Mouse (Mus musculus): ENCODE data around the gene Krtcap2. TPM values are rescaled to one million over a fixed set of nuclear protein-coding genes. Genes with fewer than 3 reads are reported as not detected.
"Not testable (repeated sequence)": the region's sequence is repeated elsewhere in the genome, so short reads cannot be mapped to it uniquely, and the experiment has no call there.

Gene Krtcap2
- polyA plus RNA-seq, 1 experiment from 2014 or later, result 321 TPM

DNA sequence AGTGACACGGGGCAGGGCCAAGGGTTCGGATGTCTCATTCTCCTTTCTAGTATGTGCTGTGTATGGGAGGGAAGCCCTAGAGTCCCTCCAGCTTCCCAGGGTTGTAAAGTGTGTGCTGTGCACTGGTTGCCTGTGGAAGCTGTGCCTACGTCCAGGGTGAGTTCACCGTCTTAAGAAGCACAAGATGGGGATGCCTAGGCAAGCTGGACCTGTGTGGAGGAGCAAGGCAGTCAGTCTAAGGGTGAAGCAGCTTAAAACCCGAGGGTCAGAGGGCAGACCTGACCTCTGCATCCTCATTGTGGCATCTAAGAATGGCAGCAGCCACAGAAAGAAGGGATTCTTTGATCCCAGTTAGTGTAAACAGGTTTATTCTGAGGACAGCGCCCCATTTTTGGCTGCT lies 37.0 kb upstream of the Krtcap2 start:
- H3K9ac ChIP-seq (ENCODE audit: low read depth, low read length), result no peak overlapping the region
- H3K36me3 ChIP-seq (ENCODE audit: control insufficient read depth, insufficient read depth, low read length), result peaks cover 49% of the 10 kb centered on the region
- H3K27ac ChIP-seq (ENCODE audit: low read depth, low read length), result no peak overlapping the region
- 86% methylated on average over 6 of the region's 6 CpGs for WGBS
- H3K4me2 ChIP-seq (replicated peaks; ENCODE audit: low read depth, low read length), result no peak overlapping the region
- H3K9me3 ChIP-seq (ENCODE audit: control insufficient read depth, low read length), result no peaks in the 10 kb centered on the region
- peaks cover 7% of the 10 kb centered on the region; the same call in 1 of the 2 replicates for H3K4me1 ChIP-seq (ENCODE audit: control insufficient read depth, insufficient read depth, low read length)
- H3K27me3 ChIP-seq (ENCODE audit: control insufficient read depth, insufficient read depth, low read length), result no peaks in the 10 kb centered on the region
- ATAC-seq (ENCODE audit: low FRiP score, low TSS enrichment), result no peak
- no peak overlapping the region for H3K4me3 ChIP-seq (ENCODE audit: low read length)

GRCm38 (mm10) chr3:89209731-89210130 lies 36.0 kb upstream of the Krtcap2 start:
- H3K9me3 ChIP-seq (ENCODE audit: control insufficient read depth, low read length), result no peaks in the 10 kb centered on the region
- H3K36me3 ChIP-seq (ENCODE audit: control insufficient read depth, insufficient read depth, low read length), result peaks cover 49% of the 10 kb centered on the region
- no peak overlapping the region for H3K4me2 ChIP-seq (replicated peaks; ENCODE audit: low read depth, low read length)
- H3K4me1 ChIP-seq (ENCODE audit: control insufficient read depth, insufficient read depth, low read length), result peaks cover 9% of the 10 kb centered on the region; the same call in 1 of the 2 replicates
- 85% methylated on average over 7 of the region's 7 CpGs for WGBS
- no peaks in the 10 kb centered on the region for H3K27me3 ChIP-seq (ENCODE audit: control insufficient read depth, insufficient read depth, low read length)
- no peak overlapping the region for H3K27ac ChIP-seq (ENCODE audit: low read depth, low read length)
- no peak overlapping the region for H3K4me3 ChIP-seq (ENCODE audit: low read length)
- no peak for ATAC-seq (ENCODE audit: low FRiP score, low TSS enrichment)
- no peak overlapping the region for H3K9ac ChIP-seq (ENCODE audit: low read depth, low read length)

DNA sequence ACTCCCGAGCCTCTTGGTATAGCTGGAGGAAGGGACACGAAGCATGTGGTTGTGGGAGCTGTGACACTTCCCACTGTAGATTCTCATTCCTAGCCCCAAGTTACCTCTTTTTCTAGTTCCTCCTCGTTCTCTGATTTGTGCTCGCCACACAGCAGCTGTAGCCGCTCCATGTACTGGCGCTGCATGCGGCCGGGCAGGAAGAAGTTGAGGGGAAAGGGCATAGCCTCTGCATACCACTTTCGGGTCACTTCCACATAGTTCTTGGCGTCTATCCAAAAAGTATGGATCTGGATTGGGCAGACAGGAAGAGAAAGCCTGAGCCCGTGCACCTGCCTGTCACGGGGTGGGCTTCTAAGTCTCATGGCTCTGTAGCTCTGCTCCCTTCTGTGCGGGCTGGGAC lies 35.6 kb upstream of the Krtcap2 start:
- Histone ChIP-seq H3K36me3 (ENCODE audit: control insufficient read depth, insufficient read depth, low read length) (peaks cover 49% of the 10 kb centered on the region), H3K27ac (ENCODE audit: low read depth, low read length) (no peak overlapping the region)
- no peak for ATAC-seq (ENCODE audit: low FRiP score, low TSS enrichment)

DNA sequence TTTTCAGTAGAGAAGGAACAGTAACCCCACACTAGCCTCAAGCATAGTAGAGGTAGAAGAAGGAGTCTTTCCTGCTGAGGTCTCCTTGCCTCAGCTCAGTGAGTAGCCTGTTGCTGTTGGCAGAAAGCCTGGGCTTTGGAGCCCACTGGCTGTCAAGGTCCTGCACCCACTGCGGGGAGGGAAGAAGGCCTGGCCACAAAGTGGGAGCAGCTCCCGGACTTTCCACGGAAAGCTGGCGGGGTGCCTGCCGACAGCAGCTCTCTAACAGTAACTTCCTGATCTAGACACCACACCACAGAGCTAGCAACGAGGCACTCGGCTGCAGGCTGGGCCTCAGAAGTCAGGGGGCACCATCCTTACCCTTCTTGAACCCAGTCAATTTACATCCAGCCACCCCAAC lies 35.0 kb upstream of the Krtcap2 start:
- Histone ChIP-seq H3K4me3 (ENCODE audit: low read length) (no peak overlapping the region), H3K4me2 (replicated peaks; ENCODE audit: low read depth, low read length) (no peak overlapping the region), H3K36me3 (ENCODE audit: control insufficient read depth, insufficient read depth, low read length) (peaks cover 49% of the 10 kb centered on the region), H3K27me3 (ENCODE audit: control insufficient read depth, insufficient read depth, low read length) (no peaks in the 10 kb centered on the region), H3K27ac (ENCODE audit: low read depth, low read length) (no peak overlapping the region), H3K9me3 (ENCODE audit: control insufficient read depth, low read length) (no peaks in the 10 kb centered on the region), H3K9ac (ENCODE audit: low read depth, low read length) (no peak overlapping the region), H3K4me1 (ENCODE audit: control insufficient read depth, insufficient read depth, low read length) (peaks cover 19% of the 10 kb centered on the region)
- 69% methylated on average over 7 of the region's 7 CpGs for WGBS
- ATAC-seq (ENCODE audit: low FRiP score, low TSS enrichment), result no peak

More for the DNA sequence above, 35.6 kb upstream of the Krtcap2 start:
- no peak overlapping the region for H3K9ac ChIP-seq (ENCODE audit: low read depth, low read length)
- no peaks in the 10 kb centered on the region for H3K27me3 ChIP-seq (ENCODE audit: control insufficient read depth, insufficient read depth, low read length)
- no peaks in the 10 kb centered on the region for H3K9me3 ChIP-seq (ENCODE audit: control insufficient read depth, low read length)
- peaks cover 13% of the 10 kb centered on the region; the same call in 1 of the 2 replicates for H3K4me1 ChIP-seq (ENCODE audit: control insufficient read depth, insufficient read depth, low read length)
- H3K4me2 ChIP-seq (replicated peaks; ENCODE audit: low read depth, low read length), result no peak overlapping the region
- 76% methylated on average over 13 of the region's 13 CpGs for WGBS
- no peak overlapping the region for H3K4me3 ChIP-seq (ENCODE audit: low read length)

GRCm38 (mm10) chr3:89213803-89214530 lies 31.8 kb upstream of the Krtcap2 start:
- no peaks in the 10 kb centered on the region for H3K9me3 ChIP-seq (ENCODE audit: control insufficient read depth, low read length)
- peaks cover 20% of the 10 kb centered on the region for H3K36me3 ChIP-seq (ENCODE audit: control insufficient read depth, insufficient read depth, low read length)
- ATAC-seq (ENCODE audit: low FRiP score, low TSS enrichment), result peak; percentile 91
- H3K4me1 ChIP-seq (ENCODE audit: control insufficient read depth, insufficient read depth, low read length), result peaks cover 24% of the 10 kb centered on the region
- peak overlapping the region; percentile 76 for H3K9ac ChIP-seq (ENCODE audit: low read depth, low read length)
- H3K4me2 ChIP-seq (replicated peaks; ENCODE audit: low read depth, low read length), result peak overlapping the region; percentile 86
- no peaks in the 10 kb centered on the region for H3K27me3 ChIP-seq (ENCODE audit: control insufficient read depth, insufficient read depth, low read length)
- H3K4me3 ChIP-seq (ENCODE audit: low read length), result peak overlapping the region; percentile 95
- H3K27ac ChIP-seq (ENCODE audit: low read depth, low read length), result peak overlapping the region; percentile 91
- under 1% methylated on average over 67 of the region's 69 CpGs for WGBS

- peaks cover 24% of the 10 kb centered on the region for H3K4me1 ChIP-seq (ENCODE audit: control insufficient read depth, insufficient read depth, low read length)
Observed at GRCm38 (mm10) chr3:89214681-89215411, 30.9 kb upstream of the Krtcap2 start, which contains the start of gene Thbs3. Gene Thbs3 (plus strand): TSS chr3:89215180.

DNA sequence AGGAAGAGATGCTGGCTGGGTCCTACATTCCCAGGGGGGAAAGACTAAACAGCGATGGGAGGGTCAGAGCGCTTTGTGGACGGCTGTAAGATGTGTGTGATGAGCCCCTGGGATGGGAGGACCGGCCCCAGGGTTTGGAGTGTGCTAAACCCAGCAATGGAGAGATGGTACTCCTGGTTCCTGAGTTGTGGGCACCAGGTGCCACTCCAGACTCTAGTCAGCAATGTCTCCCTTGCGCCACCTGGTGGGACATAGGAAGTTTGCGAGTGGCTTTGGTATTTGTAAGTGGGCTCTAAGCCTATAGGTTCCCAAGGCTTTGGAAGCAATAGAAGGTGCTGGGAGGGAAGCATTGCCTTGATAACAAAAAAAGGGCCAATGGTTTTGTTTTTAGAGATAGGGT lies 29.9 kb upstream of the Krtcap2 start:
- 0% methylated on average over 6 of the region's 6 CpGs for WGBS
- peak overlapping the region; percentile 24; the same call in 1 of the 2 replicates for H3K27ac ChIP-seq (ENCODE audit: low read depth, low read length)

More at GRCm38 (mm10) chr3:89214681-89215411, 30.9 kb upstream of the Krtcap2 start, which contains the start of gene Thbs3:
- ATAC-seq (ENCODE audit: low FRiP score, low TSS enrichment), result no peak
- peak within 1 kb of the TSS; percentile 76 for H3K9ac ChIP-seq (ENCODE audit: low read depth, low read length)
- peak within 1 kb of the TSS; percentile 95 for H3K4me3 ChIP-seq (ENCODE audit: low read length)
- H3K4me2 ChIP-seq (replicated peaks; ENCODE audit: low read depth, low read length), result peak within 1 kb of the TSS; percentile 86
- no peaks in the 10 kb centered on the region for H3K9me3 ChIP-seq (ENCODE audit: control insufficient read depth, low read length)
- H3K36me3 ChIP-seq (ENCODE audit: control insufficient read depth, insufficient read depth, low read length), result peaks cover 11% of the 10 kb centered on the region
- WGBS, result under 1% methylated on average over 19 of the region's 19 CpGs
- H3K27me3 ChIP-seq (ENCODE audit: control insufficient read depth, insufficient read depth, low read length), result no peaks in the 10 kb centered on the region
- H3K27ac ChIP-seq (ENCODE audit: low read depth, low read length), result peak within 1 kb of the TSS; percentile 91

DNA sequence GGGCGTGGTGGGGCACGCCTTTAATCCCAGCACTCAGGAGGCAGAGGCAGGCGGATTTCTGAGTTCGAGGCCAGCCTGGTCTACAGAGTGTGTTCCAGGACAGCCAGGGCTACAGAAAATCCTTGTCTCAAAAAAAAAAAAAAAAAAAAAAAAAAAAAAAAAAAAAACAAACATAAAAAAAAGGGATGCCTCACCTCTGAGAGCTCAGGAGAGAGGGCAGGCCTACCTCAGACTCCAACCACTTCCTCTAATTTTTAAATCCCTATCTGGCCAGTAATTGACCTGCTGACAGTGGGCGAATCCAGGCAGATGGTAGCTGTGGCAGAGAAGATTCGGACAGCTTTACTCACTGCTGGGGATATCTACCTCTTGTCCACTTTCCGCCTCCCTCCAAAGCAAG lies 29.4 kb upstream of the Krtcap2 start:
- H3K4me3 ChIP-seq (ENCODE audit: low read length); ATAC-seq (ENCODE audit: low FRiP score, low TSS enrichment); H3K9me3 ChIP-seq (ENCODE audit: control insufficient read depth, low read length); H3K9ac ChIP-seq (ENCODE audit: low read depth, low read length); H3K4me2 ChIP-seq (replicated peaks; ENCODE audit: low read depth, low read length); H3K27ac ChIP-seq (ENCODE audit: low read depth, low read length); H3K27me3 ChIP-seq (ENCODE audit: control insufficient read depth, insufficient read depth, low read length); H3K36me3 ChIP-seq (ENCODE audit: control insufficient read depth, insufficient read depth, low read length): not testable (repeated sequence)
- WGBS, result 78% methylated on average over 7 of the region's 7 CpGs
- peaks cover 24% of the 10 kb centered on the region for H3K4me1 ChIP-seq (ENCODE audit: control insufficient read depth, insufficient read depth, low read length)

More for the DNA sequence above, 29.9 kb upstream of the Krtcap2 start:
- H3K36me3 ChIP-seq (ENCODE audit: control insufficient read depth, insufficient read depth, low read length), result peaks cover 4% of the 10 kb centered on the region; the same call in 1 of the 2 replicates
- H3K27me3 ChIP-seq (ENCODE audit: control insufficient read depth, insufficient read depth, low read length), result no peaks in the 10 kb centered on the region
- H3K4me3 ChIP-seq (ENCODE audit: low read length), result peak overlapping the region; percentile 95; the same call in 1 of the 2 replicates
- no peaks in the 10 kb centered on the region for H3K9me3 ChIP-seq (ENCODE audit: control insufficient read depth, low read length)
- H3K4me1 ChIP-seq (ENCODE audit: control insufficient read depth, insufficient read depth, low read length), result peaks cover 24% of the 10 kb centered on the region
- peak overlapping the region; percentile 86 for H3K4me2 ChIP-seq (replicated peaks; ENCODE audit: low read depth, low read length)
- peak overlapping the region; percentile 23; the same call in 1 of the 2 replicates for H3K9ac ChIP-seq (ENCODE audit: low read depth, low read length)
- ATAC-seq (ENCODE audit: low FRiP score, low TSS enrichment), result peak; percentile 30

DNA sequence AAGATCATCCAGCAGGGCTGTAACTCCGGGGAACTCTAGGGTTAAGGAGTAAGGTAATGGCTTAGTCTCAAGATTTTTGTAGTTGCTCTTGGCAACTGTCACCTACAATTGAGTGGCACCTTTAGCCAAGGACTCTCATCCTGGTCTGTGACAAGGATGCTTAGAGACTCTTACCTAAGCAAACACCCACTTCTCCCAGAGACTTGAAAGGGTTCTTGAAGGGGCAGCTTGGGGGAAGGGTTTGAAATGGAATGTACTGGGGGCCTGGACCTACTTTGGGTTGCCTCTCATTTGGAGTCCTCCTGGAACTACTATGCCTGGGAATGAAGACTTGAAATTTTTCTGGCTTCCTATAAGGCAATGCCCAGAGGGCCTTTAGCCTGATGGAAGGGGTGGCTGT lies 27.5 kb upstream of the Krtcap2 start:
- no peaks in the 10 kb centered on the region; the same call in 1 of the 2 replicates for H3K36me3 ChIP-seq (ENCODE audit: control insufficient read depth, insufficient read depth, low read length)
- H3K27ac ChIP-seq (ENCODE audit: low read depth, low read length), result no peak overlapping the region
- H3K9me3 ChIP-seq (ENCODE audit: control insufficient read depth, low read length), result no peaks in the 10 kb centered on the region
- no peak for ATAC-seq (ENCODE audit: low FRiP score, low TSS enrichment)
- no peak overlapping the region for H3K4me3 ChIP-seq (ENCODE audit: low read length)
- 86% methylated on average over 1 of the region's 1 CpGs for WGBS
- H3K4me1 ChIP-seq (ENCODE audit: control insufficient read depth, insufficient read depth, low read length), result peaks cover 17% of the 10 kb centered on the region
- H3K27me3 ChIP-seq (ENCODE audit: control insufficient read depth, insufficient read depth, low read length), result no peaks in the 10 kb centered on the region
- no peak overlapping the region for H3K9ac ChIP-seq (ENCODE audit: low read depth, low read length)
- no peak overlapping the region for H3K4me2 ChIP-seq (replicated peaks; ENCODE audit: low read depth, low read length)
